Mouse (Mus musculus): Measurements from ENCODE around the gene Tmem108.
A peak's percentile ranks its signal among the peaks of the same experiment; 100 is the strongest.

The Tmem108 gene

GRCm38 (mm10) chr9:103636847-103637246 is 124.8 kb downstream of the Tmem108 start:
- no peak for DNase-seq (ENCODE audit: low spot score in 2 of 2)

GRCm38 (mm10) chr9:103628861-103629469 is 132.7 kb downstream of the Tmem108 start:
- no peak for DNase-seq (ENCODE audit: low spot score in 2 of 2)

DNA sequence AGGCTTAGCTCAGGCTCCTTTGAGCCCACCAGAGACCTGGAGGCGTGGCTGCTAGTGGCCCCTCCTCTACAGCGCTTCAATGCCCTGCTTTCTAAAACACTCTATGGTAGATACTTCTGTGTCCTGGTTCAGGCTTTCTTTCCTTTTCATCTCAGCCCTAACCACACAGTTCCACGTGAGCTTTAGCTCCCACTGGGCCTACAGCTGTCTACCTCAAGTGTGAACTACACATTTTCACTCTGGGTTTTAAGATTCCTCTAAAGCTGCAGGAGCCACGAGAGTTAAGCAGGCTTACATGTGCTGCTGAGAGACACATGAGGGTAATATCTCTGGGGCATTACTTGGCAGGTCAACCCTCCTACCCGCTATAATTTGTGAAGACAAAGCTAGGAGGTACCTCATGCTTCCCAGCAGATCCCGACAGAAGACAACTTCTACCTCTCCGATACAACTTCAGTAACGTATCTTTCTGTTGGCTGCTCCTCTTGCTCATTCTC is 134.2 kb downstream of the Tmem108 start:
- DNase-seq (ENCODE audit: low spot score in 2 of 2), result no peak

GRCm38 (mm10) chr9:103626156-103626555 is 135.5 kb downstream of the Tmem108 start:
- no peak for DNase-seq (ENCODE audit: low spot score in 2 of 2)

- DNase-seq (ENCODE audit: low spot score in 2 of 2), result peak; percentile 6 to 67
Observed at GRCm38 (mm10) chr9:103624649-103625048, 137.0 kb downstream of the Tmem108 start.

- no peak for DNase-seq (ENCODE audit: low spot score in 2 of 2)
Observed at GRCm38 (mm10) chr9:103623560-103624316, 137.9 kb downstream of the Tmem108 start.

DNA sequence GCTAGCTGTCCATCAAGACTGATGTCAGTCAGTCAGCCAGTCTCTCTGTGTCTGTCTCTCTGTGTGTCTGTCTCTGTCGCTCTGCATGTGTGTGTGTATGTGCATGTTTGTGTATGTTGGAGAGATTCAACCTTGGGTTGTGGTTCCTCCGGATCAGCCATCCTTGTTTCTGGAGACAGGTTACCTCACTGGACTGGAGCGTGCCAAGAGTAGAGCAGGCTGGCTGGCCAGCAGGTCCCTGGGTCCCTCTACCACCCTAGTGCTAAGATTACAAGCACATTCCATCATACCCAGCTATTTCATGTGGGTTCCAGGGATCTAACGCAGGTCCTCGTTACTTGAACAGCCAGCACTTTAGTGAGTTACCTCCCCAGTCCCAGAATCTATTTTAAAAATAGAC is 138.6 kb downstream of the Tmem108 start:
- no peak for DNase-seq (ENCODE audit: low spot score in 2 of 2)

DNA sequence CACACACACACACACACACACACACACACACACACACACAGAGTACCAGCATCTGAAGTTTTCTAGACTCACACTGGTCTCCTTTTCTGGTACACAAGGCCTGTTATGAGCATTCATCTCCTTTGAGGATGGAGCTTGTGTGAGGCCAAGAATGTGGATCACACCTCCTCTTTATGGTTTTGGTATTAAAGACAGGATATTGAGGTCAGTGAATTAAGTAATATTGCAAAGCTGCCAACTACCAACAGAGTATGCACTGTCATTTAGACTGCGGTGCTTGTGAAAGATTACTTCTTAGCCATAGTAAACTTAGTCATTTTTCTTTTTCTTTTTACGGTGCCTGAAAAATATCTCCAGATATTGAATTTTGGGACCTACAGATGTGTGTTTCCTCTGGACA is 139.8 kb downstream of the Tmem108 start:
- no peak for DNase-seq (ENCODE audit: low spot score in 2 of 2)

- DNase-seq (ENCODE audit: low spot score in 2 of 2), result no peak
Observed at GRCm38 (mm10) chr9:103620517-103621212, 141.0 kb downstream of the Tmem108 start.

- DNase-seq (ENCODE audit: low spot score in 2 of 2), result no peak
Observed at GRCm38 (mm10) chr9:103614260-103614659, 147.4 kb downstream of the Tmem108 start.

GRCm38 (mm10) chr9:103608161-103609058 is 153.2 kb downstream of the Tmem108 start:
- DNase-seq (ENCODE audit: low spot score in 2 of 2), result no peak

DNA sequence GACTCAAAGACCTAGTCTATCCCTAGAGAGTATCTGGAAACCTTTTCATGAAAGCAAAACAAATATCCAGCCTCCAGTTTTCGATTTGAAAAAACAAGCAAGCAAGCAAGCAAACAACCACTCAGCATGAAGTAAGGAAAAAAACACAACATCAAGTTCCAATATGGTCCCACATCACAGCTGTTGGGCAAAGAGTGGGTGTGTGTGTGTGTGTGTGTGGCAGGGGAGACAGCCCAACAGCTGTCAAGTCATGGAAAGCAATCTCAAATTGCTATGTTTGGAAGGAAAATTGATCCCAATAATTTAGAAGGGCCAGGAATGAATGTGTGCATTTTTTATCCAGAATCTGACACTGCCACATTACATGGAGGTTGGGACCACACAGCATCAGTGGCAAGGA is 155.6 kb downstream of the Tmem108 start:
- no peak for DNase-seq (ENCODE audit: low spot score in 2 of 2)

DNA sequence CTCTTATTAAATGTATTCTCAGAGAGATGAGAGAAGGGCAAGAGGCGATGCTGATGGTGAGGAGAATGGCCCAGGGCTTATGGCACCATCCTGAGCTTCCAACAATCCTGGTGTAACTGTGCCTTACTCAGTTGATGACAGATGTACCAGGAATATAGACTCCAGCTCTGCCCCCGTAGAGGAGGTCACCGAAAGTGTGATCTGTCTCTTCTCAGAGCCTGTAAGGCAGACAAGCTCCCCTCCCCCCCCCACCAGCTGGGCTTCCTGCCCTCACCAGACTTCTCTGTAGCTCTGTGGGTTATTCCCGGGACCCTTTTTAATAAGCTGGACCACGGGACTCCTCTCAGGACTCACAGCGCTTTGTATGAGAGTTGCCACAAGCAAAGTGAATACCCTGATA is 157.8 kb downstream of the Tmem108 start:
- no peak for DNase-seq (ENCODE audit: low spot score in 2 of 2)

DNA sequence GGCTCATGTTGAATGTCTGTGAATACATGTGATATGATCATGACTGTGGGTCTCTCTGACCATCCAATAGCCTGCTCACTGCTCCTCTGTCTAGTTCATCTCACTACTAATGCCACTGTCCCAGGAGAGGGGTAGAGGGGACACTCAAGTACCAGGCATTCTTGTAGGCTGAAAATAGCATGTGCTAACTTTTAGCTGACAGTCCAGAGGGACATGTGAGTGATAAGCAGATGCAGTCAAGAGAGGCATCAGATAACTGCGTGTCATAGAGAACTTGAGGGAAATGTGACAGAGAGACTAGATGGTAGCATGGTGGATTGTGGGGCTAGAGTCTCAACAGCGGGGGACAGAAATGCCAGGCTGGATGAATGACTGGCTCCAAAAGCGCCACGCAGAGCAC is 159.8 kb downstream of the Tmem108 start:
- no peak for DNase-seq (ENCODE audit: low spot score in 2 of 2)

DNA sequence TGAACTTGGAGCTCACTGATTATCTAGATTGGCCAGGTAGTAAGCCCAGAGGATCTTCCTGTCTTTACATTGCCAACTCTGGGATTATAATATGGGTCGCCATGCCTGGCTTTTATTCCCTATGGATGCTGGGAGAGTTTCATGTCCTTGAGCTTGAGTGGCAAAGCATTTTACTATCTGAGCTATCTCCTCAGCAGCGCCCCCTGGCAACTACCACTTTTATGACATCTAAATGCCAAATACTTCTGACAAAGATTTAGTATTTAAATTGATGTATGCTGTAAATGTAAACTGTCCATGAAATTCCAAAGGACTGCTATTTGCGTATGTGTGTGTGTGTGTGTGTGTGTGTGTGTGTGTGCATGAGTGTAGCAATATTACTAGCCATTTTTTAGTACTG is 160.8 kb downstream of the Tmem108 start:
- DNase-seq (ENCODE audit: low spot score in 2 of 2), result no peak

- no peak for DNase-seq (ENCODE audit: low spot score in 2 of 2)
Observed at GRCm38 (mm10) chr9:103599908-103600307, 161.7 kb downstream of the Tmem108 start.

GRCm38 (mm10) chr9:103597861-103598260 is 163.8 kb downstream of the Tmem108 start:
- DNase-seq (ENCODE audit: low spot score in 2 of 2), result no peak

GRCm38 (mm10) chr9:103595190-103595837 is 166.3 kb downstream of the Tmem108 start:
- no peak for DNase-seq (ENCODE audit: low spot score in 2 of 2)

- no peak for DNase-seq (ENCODE audit: low spot score in 2 of 2)
Observed at GRCm38 (mm10) chr9:103594423-103595189, 167.0 kb downstream of the Tmem108 start.

DNA sequence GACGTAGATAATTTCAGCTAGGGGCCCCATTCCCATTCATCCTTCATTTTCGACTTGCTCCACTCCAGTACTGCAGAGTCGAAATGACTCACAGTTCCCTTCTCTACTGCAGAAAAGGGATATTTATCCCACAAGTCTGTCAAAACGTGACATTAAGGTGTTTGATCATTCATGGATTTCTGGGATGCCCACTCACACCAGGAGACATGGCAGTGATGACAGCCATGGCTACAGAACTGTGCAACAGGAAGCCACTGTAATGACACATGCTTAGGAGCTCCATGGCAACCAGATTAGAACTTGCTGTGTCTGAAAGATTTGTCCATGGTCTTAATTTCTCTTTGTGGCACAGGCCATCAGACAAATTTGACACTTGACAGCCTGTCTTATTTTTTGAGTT is 168.6 kb downstream of the Tmem108 start:
- DNase-seq (ENCODE audit: low spot score in 2 of 2), result no peak
